In genomic region chr19:5892735-5893134, GRCm38 (mm10) we compare ENCODE assay signal across 10 mouse cellular contexts. TPM values are rescaled to one million over a fixed set of nuclear protein-coding genes. Genes with fewer than 3 reads are reported as not detected.
A peak's percentile ranks its signal among the peaks of the same experiment; 100 is the strongest.
DNase-seq lines count a peak whose midpoint lies in the region; ATAC-seq lines count a peak whose summit lies in the region.
"Had no signal": no experiment of that assay in that cellular context is flagged by ENCODE, and none has a peak within 500 bp of the region (broad histone marks: within the 10 kb centered on the region; RNA-seq: fewer than 3 reads in every experiment).

No protein-coding gene starts in this region.

- H3K9me3 ChIP-seq in heart, embryonic 12.5 days (replicated peaks): no peaks in the 10 kb centered on the region
- no peaks in the 10 kb centered on the region for H3K9me3 ChIP-seq in embryonic facial prominence, embryonic 11.5 days (replicated peaks; ENCODE audit: control insufficient read depth, low read length)
- no peaks in the 10 kb centered on the region for H3K9me3 ChIP-seq in hindbrain, embryonic 15.5 days
- H3K9me3 ChIP-seq in midbrain, embryonic 13.5 days: no peaks in the 10 kb centered on the region

- no peak overlapping the region for H3K9ac ChIP-seq in heart, embryonic 12.5 days
- H3K9ac ChIP-seq in embryonic facial prominence, embryonic 11.5 days (replicated peaks; ENCODE audit: low read length): peak overlapping the region; percentile 76
- H3K9ac ChIP-seq in hindbrain, embryonic 15.5 days: peak overlapping the region; percentile 81; the same call in 1 of the 2 replicates
- H3K9ac ChIP-seq in midbrain, embryonic 13.5 days (replicated peaks): peak overlapping the region; percentile 75

- intact Hi-C loops in heart, postnatal 36 days (cut with DNase I): no loop called here

- peak overlapping the region; percentile 97 for H3K4me2 ChIP-seq in heart, embryonic 12.5 days
- peak overlapping the region; percentile 84; the same call in 1 of the 2 replicates for H3K4me2 ChIP-seq in embryonic facial prominence, embryonic 11.5 days (ENCODE audit: low read depth, low read length)
- H3K4me2 ChIP-seq in hindbrain, embryonic 15.5 days: peak overlapping the region; percentile 72
- H3K4me2 ChIP-seq in midbrain, embryonic 13.5 days (replicated peaks): peak overlapping the region; percentile 84

- peaks cover 19% of the 10 kb centered on the region for H3K4me1 ChIP-seq in heart, embryonic 12.5 days (replicated peaks)
- peaks cover 2% of the 10 kb centered on the region; the same call in 1 of the 2 replicates for H3K4me1 ChIP-seq in embryonic facial prominence, embryonic 11.5 days (ENCODE audit: control insufficient read depth, insufficient read depth, low read length)
- H3K4me1 ChIP-seq in hindbrain, embryonic 15.5 days (replicated peaks): peaks cover 21% of the 10 kb centered on the region
- H3K4me1 ChIP-seq in midbrain, embryonic 13.5 days (replicated peaks): peaks cover 36% of the 10 kb centered on the region

- 90% methylated on average over 13 of the region's 13 CpGs for WGBS in heart, embryonic 12.5 days
- WGBS in embryonic facial prominence, embryonic 11.5 days: 95% methylated on average over 13 of the region's 13 CpGs
- WGBS in hindbrain, embryonic 15.5 days: 89% methylated on average over 13 of the region's 13 CpGs
- 93% methylated on average over 13 of the region's 13 CpGs for WGBS in midbrain, embryonic 13.5 days

- H3K36me3 ChIP-seq in heart, embryonic 12.5 days: peaks cover 23% of the 10 kb centered on the region
- H3K36me3 ChIP-seq in embryonic facial prominence, embryonic 11.5 days (replicated peaks; ENCODE audit: control insufficient read depth, insufficient read depth, low read depth, low read length): no peaks in the 10 kb centered on the region
- peaks cover 25% of the 10 kb centered on the region for H3K36me3 ChIP-seq in hindbrain, embryonic 15.5 days
- H3K36me3 ChIP-seq in midbrain, embryonic 13.5 days: peaks cover 36% of the 10 kb centered on the region

- H3K4me3 ChIP-seq in heart, embryonic 12.5 days: peak overlapping the region; percentile 66; the same call in 1 of the 2 replicates
- no peak overlapping the region; the same call in 1 of the 2 replicates for H3K4me3 ChIP-seq in embryonic facial prominence, embryonic 11.5 days (ENCODE audit: low read depth, low read length)
- peak overlapping the region; percentile 62 for H3K4me3 ChIP-seq in hindbrain, embryonic 15.5 days
- H3K4me3 ChIP-seq in midbrain, embryonic 13.5 days (replicated peaks): peak overlapping the region; percentile 50

- H3K27me3 ChIP-seq in heart, embryonic 12.5 days (replicated peaks): no peaks in the 10 kb centered on the region
- no peaks in the 10 kb centered on the region for H3K27me3 ChIP-seq in embryonic facial prominence, embryonic 11.5 days (ENCODE audit: control insufficient read depth, insufficient read depth, low read length)
- no peaks in the 10 kb centered on the region for H3K27me3 ChIP-seq in hindbrain, embryonic 15.5 days
- H3K27me3 ChIP-seq in midbrain, embryonic 13.5 days: no peaks in the 10 kb centered on the region

- ATAC-seq in heart, embryonic 12.5 days (ENCODE audit: insufficient number of reproducible peaks, low FRiP score): no peak
- no peak for ATAC-seq in embryonic facial prominence, embryonic 11.5 days (replicated peaks; ENCODE audit: insufficient number of reproducible peaks, low FRiP score, low TSS enrichment, low read depth)
- no peak for ATAC-seq in hindbrain, embryonic 15.5 days (ENCODE audit: low FRiP score, low read depth)
- no peak for ATAC-seq in midbrain, embryonic 13.5 days

- no peak overlapping the region for H3K27ac ChIP-seq in heart, embryonic 12.5 days (ENCODE audit: poor library complexity, severe bottlenecking)
- no peak overlapping the region for H3K27ac ChIP-seq in embryonic facial prominence, embryonic 11.5 days (replicated peaks; ENCODE audit: low read depth, low read length)
- no peak overlapping the region for H3K27ac ChIP-seq in hindbrain, embryonic 15.5 days (replicated peaks)
- 0 out of 2 replicates have a peak overlapping the region, but pooled peaks have one; percentile 70 for H3K27ac ChIP-seq in midbrain, embryonic 13.5 days

- no peak for DNase-seq in heart, postnatal 36 days
- no peak for DNase-seq in embryonic facial prominence, embryonic 11.5 days (ENCODE audit: low spot score)
- DNase-seq in cerebellum, postnatal 36 days: no peak
- DNase-seq in natural killer cell, adult 2 months (ENCODE audit: low spot score in 2 of 2): no peak
- DNase-seq in left cerebral cortex, adult 11 months (ENCODE audit: low spot score): no peak
- DNase-seq: B cell, adult 2 months had no signal

RNA-seq across cellular contexts. Expression of gene Tigd3, which starts 1.2 kb away (rescaled TPM):
- 1.5 and 1.9 TPM in 2 replicates for polyA plus RNA-seq in heart, embryonic 12.5 days (2016; fragmentation: Nextera tagmentation; extraction: Ambion mirVana)
- total RNA-seq in heart, postnatal 36 days (2021): under 1 TPM; 0.57 to 0.64 TPM
- 4.0 and 4.3 TPM in 2 replicates for polyA plus RNA-seq in embryonic facial prominence, embryonic 11.5 days (2014; fragmentation: Nextera tagmentation; extraction: Ambion mirVana)
- polyA plus RNA-seq in hindbrain, embryonic 15.5 days (2015; fragmentation: Nextera tagmentation; extraction: Ambion mirVana): 10.7 and 11.7 TPM in 2 replicates
- 16.4 and 16.9 TPM in 2 replicates for polyA plus RNA-seq in midbrain, embryonic 13.5 days (2015; fragmentation: Nextera tagmentation; extraction: Ambion mirVana)

RNA-seq across cellular contexts. Expression of gene Slc25a45, which starts 15.1 kb away (rescaled TPM):
- 3.5 and 3.9 TPM in 2 replicates for polyA plus RNA-seq in heart, embryonic 12.5 days (2016; fragmentation: Nextera tagmentation; extraction: Ambion mirVana)
- 1 to 10 TPM; 3.4 to 4.2 TPM for total RNA-seq in heart, postnatal 36 days (2021)
- polyA plus RNA-seq in embryonic facial prominence, embryonic 11.5 days (2014; fragmentation: Nextera tagmentation; extraction: Ambion mirVana): 0.87 and 1.1 TPM in 2 replicates
- 2.6 TPM in 2 replicates for polyA plus RNA-seq in hindbrain, embryonic 15.5 days (2015; fragmentation: Nextera tagmentation; extraction: Ambion mirVana)
- polyA plus RNA-seq in midbrain, embryonic 13.5 days (2015; fragmentation: Nextera tagmentation; extraction: Ambion mirVana): 1.4 and 2.0 TPM in 2 replicates

RNA-seq across cellular contexts. Expression of gene Frmd8, which starts 17.7 kb away (rescaled TPM):
- 33.7 and 34.2 TPM in 2 replicates for polyA plus RNA-seq in heart, embryonic 12.5 days (2016; fragmentation: Nextera tagmentation; extraction: Ambion mirVana)
- total RNA-seq in heart, postnatal 36 days (2021): 10 to 100 TPM; 11.4 to 11.7 TPM
- polyA plus RNA-seq in embryonic facial prominence, embryonic 11.5 days (2014; fragmentation: Nextera tagmentation; extraction: Ambion mirVana): 15.8 and 17.6 TPM in 2 replicates
- polyA plus RNA-seq in hindbrain, embryonic 15.5 days (2015; fragmentation: Nextera tagmentation; extraction: Ambion mirVana): 17.6 and 18.0 TPM in 2 replicates
- 16.8 and 19.0 TPM in 2 replicates for polyA plus RNA-seq in midbrain, embryonic 13.5 days (2015; fragmentation: Nextera tagmentation; extraction: Ambion mirVana)

RNA-seq across cellular contexts. Expression of gene Dpf2, which starts 20.1 kb away (rescaled TPM):
- 111 and 118 TPM in 2 replicates for polyA plus RNA-seq in heart, embryonic 12.5 days (2016; fragmentation: Nextera tagmentation; extraction: Ambion mirVana)
- total RNA-seq in heart, postnatal 36 days (2021): 10 to 100 TPM; 75.8 to 96.2 TPM
- polyA plus RNA-seq in embryonic facial prominence, embryonic 11.5 days (2014; fragmentation: Nextera tagmentation; extraction: Ambion mirVana): 202 and 213 TPM in 2 replicates
- polyA plus RNA-seq in hindbrain, embryonic 15.5 days (2015; fragmentation: Nextera tagmentation; extraction: Ambion mirVana): 111 and 113 TPM in 2 replicates
- polyA plus RNA-seq in midbrain, embryonic 13.5 days (2015; fragmentation: Nextera tagmentation; extraction: Ambion mirVana): 157 and 158 TPM in 2 replicates

RNA-seq across cellular contexts. Expression of gene Cdc42ep2, which starts 31.9 kb away (rescaled TPM):
- 6.5 and 7.3 TPM in 2 replicates for polyA plus RNA-seq in heart, embryonic 12.5 days (2016; fragmentation: Nextera tagmentation; extraction: Ambion mirVana)
- 1 to 10 TPM; 9.3 to 9.5 TPM for total RNA-seq in heart, postnatal 36 days (2021)
- polyA plus RNA-seq in embryonic facial prominence, embryonic 11.5 days (2014; fragmentation: Nextera tagmentation; extraction: Ambion mirVana): 2.4 and 2.7 TPM in 2 replicates
- polyA plus RNA-seq in hindbrain, embryonic 15.5 days (2015; fragmentation: Nextera tagmentation; extraction: Ambion mirVana): 19.0 and 20.3 TPM in 2 replicates
- polyA plus RNA-seq in midbrain, embryonic 13.5 days (2015; fragmentation: Nextera tagmentation; extraction: Ambion mirVana): 7.5 and 7.8 TPM in 2 replicates
- total RNA-seq: hematopoietic stem cell, adult 5-6 weeks had no signal
